Comparison of ENCODE assay signal across 28 mouse cellular contexts in the genomic region with DNA sequence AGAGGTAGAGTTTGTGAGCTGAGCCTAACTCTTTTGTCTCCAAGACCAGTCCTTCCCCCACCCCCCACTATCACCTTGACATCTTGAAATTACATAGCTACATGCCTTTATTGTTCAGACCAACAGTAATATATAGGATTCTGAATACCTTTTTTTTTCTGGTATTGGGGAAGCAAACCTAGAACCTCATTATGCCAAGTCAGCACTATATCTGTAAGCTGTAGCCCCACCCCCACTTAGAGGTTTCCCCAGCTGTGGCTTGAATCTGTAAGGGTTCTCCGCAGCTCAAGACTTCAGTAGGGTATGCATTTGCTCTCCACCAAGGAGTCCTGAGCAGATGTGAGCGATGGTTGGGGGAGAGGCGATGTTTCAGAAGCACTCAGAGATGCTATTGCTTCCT. TPM values are rescaled to one million over a fixed set of nuclear protein-coding genes. Genes with fewer than 3 reads are reported as not detected.
"Had no signal": no experiment of that assay in that cellular context is flagged by ENCODE, and none has a peak within 500 bp of the region (broad histone marks: within the 10 kb centered on the region; RNA-seq: fewer than 3 reads in every experiment).

No protein-coding gene starts in this region.

- H3K4me3 ChIP-seq: gastrocnemius, adult 2 months; heart, embryonic 10.5 days; heart, embryonic 12.5 days; hindbrain, embryonic 10.5 days; hindbrain, embryonic 12.5 days; intestine, embryonic 15.5 days; layer of hippocampus, adult 2 months; left cerebral cortex, adult 2 months; limb, embryonic 10.5 days; limb, embryonic 12.5 days had no signal

- DNase-seq: gastrocnemius, adult 2 months; gastrocnemius, postnatal 10 days; gastrocnemius, postnatal 25 days; heart, adult 18-20 months; heart, postnatal 10 days; heart, postnatal 4 days; kidney, adult 18-20 months; kidney, adult 8-10 months; kidney, postnatal 10 days; kidney, postnatal 25 days; kidney, postnatal 4 days; liver had no signal

- H3K27ac ChIP-seq: gastrocnemius, adult 2 months; heart, embryonic 10.5 days; hindbrain, embryonic 10.5 days; hindbrain, embryonic 12.5 days; hindbrain, embryonic 14.5 days; intestine, embryonic 15.5 days; layer of hippocampus, adult 2 months; left cerebral cortex, adult 2 months; limb, embryonic 10.5 days; limb, embryonic 12.5 days had no signal

- H3K9ac ChIP-seq: heart, embryonic 12.5 days; hindbrain, embryonic 12.5 days; hindbrain, embryonic 14.5 days; intestine, embryonic 15.5 days; limb, embryonic 12.5 days had no signal

- H3K4me2 ChIP-seq: heart, embryonic 12.5 days; hindbrain, embryonic 12.5 days; hindbrain, embryonic 14.5 days; intestine, embryonic 15.5 days; limb, embryonic 12.5 days; liver, embryonic 11.5 days had no signal

- H3K36me3 ChIP-seq: heart, embryonic 10.5 days; heart, embryonic 12.5 days; hindbrain, embryonic 10.5 days; hindbrain, embryonic 12.5 days; intestine, embryonic 15.5 days; limb, embryonic 10.5 days; limb, embryonic 12.5 days had no signal

- H3K9me3 ChIP-seq: heart, embryonic 10.5 days; heart, embryonic 12.5 days; hindbrain, embryonic 10.5 days; hindbrain, embryonic 12.5 days; intestine, embryonic 15.5 days; limb, embryonic 10.5 days; limb, embryonic 12.5 days had no signal

- ATAC-seq: hindbrain, embryonic 16.5 days; inflammation-experienced regulatory T-cells, adult 6 months; intestine, embryonic 15.5 days; intestine, postnatal 0 days had no signal

RNA-seq across cellular contexts. Expression of gene Rgs8, which starts 18.5 kb away (rescaled TPM):
- total RNA-seq: gastrocnemius, adult 2 months; heart, adult 18-20 months; heart, adult 8-10 months; heart, postnatal 10 days; heart, postnatal 25 days had no signal
